Mouse (Mus musculus): ENCODE data around the gene Pou2f2.
A peak's percentile ranks its signal among the peaks of the same experiment; 100 is the strongest.
"Not testable (repeated sequence)": the region's sequence is repeated elsewhere in the genome, so short reads cannot be mapped to it uniquely, and the experiment has no call there.

The Pou2f2 gene

DNA sequence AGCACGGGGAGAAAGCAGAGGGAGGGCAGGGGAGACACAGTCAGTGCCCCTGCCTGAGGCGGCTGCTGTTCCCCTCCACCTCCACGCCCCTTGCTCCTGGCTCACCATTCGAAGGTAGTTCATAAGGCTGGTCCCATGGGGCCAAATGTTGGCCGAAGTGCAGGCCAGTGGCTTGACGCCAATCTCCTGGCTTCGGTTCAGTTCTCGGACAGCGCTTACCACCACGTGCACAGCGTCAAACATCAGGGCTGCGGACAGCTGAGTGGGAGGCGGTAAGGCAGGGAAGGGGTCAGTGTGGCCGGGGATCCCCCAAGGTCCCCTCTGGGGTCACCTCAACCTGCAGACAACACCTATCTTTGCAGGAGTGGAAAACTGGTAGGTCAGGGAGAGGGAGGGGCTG, 120.7 kb downstream of the Pou2f2 start:
- DNase-seq (ENCODE audit: low read depth), result peak; percentile 16

DNA sequence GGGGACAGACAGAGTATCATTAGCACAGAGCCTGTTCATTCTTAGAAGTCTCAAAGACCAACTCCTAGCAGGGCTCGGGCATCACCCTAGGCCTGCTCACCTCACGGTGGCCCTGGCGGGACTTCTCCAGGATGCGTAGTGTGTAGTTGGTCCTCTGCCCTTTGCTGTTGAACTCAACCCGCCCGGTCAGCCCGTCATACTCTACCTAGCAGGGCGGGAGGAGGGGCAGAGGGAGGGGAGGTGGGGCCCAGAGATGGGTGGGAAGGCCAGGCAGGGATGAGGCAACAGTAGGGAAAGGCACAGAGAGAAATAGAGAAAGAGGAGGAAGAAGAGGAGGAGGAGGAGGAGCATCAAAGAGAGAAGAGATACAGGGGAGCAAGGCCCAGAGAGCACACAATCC, 121.1 kb downstream of the Pou2f2 start:
- no peak for DNase-seq (ENCODE audit: low read depth)

DNA sequence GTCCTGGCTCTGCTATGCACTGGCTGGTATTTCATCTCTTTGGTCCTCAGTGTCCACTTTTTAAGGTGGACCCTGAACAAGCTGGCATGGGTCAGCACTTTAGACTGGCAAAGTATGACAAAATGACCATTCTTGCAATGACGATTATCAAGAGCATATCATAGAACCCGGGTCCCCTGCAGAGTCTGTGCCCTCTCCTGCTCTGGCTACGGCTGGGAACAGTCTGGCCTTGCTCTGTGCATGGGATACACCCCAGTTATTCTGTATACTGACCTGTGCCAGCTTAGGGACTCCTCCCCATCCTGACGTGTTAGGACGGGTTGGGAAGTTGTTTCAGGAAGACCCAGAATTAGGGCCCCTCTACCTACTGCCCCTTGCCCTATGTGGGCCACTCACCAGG, 121.6 kb downstream of the Pou2f2 start:
- no peak for DNase-seq (ENCODE audit: low read depth)

DNA sequence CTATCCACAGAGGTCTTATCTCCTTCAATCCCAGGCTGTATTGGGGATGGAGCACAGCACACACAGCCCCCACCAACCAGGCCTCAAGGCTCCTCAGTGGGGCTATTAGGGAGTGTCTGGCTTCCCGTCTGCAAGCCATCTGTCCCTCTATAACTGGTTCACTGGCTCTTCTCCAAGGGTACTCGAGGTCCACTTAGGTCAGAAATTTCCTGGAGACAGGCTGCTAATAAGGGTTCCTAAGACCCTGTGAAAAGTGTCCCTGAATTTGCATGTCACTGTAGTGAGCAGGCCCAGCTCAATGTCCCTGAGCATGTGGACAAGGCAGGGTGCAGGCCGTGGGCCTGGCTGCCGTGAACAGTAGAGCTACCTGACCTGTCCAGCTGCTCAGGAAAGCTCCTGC, 122.6 kb downstream of the Pou2f2 start:
- DNase-seq (ENCODE audit: low read depth), result no peak

DNA sequence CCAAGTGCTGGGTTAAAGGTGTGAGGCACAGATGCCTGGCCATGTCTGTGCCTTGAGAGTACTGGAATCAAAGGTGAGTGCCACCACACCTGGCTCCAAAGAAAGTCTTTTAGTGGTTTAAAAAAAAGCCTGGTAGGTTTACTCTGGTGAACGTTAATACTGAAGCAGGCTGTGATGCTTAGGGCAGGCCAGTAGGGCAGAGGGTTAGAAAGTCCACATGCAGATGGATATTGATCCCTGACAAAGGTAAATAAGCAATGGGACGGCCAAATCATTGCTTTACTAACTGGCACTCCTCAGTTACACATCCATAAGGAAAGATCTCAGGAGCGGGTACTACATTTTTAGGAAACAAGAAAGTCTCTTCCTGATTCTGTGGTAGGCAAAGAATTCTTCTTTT, 126.9 kb downstream of the Pou2f2 start:
- DNase-seq (ENCODE audit: low read depth), result no peak

DNA sequence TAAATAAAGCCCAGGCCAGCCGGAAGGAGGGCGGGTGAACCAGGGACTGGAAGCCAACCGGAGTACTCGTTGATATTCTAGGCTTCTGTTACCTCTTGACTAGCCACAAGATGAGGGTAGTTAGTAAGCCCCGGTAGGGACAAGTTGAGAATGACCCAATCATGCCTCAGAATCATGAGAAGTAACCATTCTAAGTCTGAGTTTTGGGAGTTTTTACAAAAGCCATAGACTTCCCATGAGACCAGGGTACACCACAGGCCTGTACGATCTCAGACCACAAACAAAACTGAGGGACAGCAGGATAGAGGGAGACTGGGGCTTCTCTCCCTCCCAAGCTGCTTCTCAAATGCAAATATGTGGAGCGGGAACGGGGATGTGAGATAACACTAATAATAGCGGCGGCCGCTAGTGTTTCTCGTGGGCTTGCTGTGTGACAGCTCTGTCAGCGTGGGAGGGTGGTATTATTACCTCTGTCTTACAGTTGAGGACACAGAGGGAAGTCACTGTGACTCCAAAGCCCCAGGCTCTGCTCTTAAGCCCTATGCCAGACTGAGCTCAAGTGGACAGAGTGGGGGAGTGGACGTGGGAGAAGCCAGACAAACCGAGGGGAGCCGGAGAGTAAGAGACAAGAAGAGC, 130.1 kb downstream of the Pou2f2 start:
- no peak for DNase-seq (ENCODE audit: low read depth)

DNA sequence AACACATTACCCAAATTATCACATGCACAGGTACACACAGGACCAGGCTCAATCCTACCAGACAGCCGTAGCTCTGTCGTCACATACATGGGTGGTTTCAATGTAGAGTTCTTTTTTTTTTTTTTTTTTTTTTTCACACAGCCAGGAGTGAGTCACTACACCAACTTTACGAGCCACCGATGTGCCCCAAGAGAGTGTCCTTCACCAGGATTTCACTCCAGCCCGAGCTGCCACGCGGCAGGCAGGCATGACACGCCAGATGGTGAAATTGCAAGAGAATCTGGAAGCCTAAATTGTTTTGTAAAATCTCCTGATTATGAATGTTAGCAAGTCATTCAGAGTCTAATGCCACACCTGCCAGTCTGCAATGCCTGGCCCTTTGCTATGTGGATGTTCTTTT, 132.2 kb downstream of the Pou2f2 start:
- DNase-seq (ENCODE audit: low read depth), result no peak

DNA sequence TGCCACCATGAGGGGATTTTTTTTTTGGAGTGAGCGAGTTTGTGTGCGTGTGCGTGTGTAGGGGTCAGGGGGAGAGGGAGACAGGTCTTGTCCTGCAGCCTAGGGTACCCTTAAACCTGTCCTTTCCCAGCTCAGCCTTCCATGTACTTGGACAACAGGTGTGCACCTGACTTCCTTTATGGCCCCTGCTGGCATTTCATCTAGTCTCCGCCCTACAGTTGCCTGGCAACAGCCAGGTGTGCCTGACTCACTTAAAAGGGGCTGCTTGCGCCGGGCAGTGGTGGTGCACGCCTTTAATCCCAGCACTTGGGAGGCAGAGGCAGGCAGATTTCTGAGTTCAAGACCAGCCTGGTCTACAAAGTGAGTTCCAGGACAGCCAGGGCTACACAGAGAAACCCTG, 134.9 kb downstream of the Pou2f2 start:
- DNase-seq (ENCODE audit: low read depth), result not testable (repeated sequence)

DNA sequence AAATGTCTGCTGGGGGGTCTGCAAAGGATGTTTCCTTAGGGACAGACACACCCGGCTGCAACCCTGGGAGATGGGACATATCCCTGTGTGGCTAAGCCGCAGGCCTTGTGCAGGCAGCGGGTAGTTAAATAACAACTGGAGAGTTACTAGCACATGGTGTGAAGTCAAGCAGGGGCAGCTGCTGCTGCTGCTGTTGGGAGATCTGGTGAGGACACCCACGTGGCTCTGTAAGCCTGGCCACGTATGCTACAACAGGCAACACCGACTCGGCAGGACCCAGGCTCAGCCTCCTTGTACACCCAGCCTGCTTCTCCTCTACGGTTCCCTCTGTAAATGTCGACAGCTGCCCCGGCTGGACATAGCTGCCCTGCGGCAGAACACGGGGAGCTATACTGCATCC, 137.6 kb downstream of the Pou2f2 start:
- DNase-seq (ENCODE audit: low read depth), result no peak
